Mouse (Mus musculus): ENCODE results near the gene C530008M17Rik. TPM values are rescaled to one million over a fixed set of nuclear protein-coding genes. Genes with fewer than 3 reads are reported as not detected.

C530008M17Rik gene
- 1 to 10 TPM in 1 of 2 experiments, under 1 TPM in 1; 0.97 to 2.4 TPM for total RNA-seq (2021)
- long read RNA-seq, experiment 1, result 0 reads
- long read RNA-seq, experiment 2, partial matches to known transcripts, result 1 of 1 reads
- long read RNA-seq, experiment 2, other reads (novel, unspliced or antisense), result 0 of 1 reads

- intact Hi-C loops (cut with DNase I), result loop anchor here (5.0 to 10.0 kb wide), 2 partner anchors 109 to 186 kb away; no protein-coding TSS in a partner anchor
- DNase-seq, result no peak
Observed at GRCm38 (mm10) chr5:76656212-76656611, at the start of gene C530008M17Rik. TSS of gene C530008M17Rik (plus strand) at chr5:76656512.

GRCm38 (mm10) chr5:76609702-76610370, 46.5 kb upstream of the C530008M17Rik start:
- no peak for DNase-seq
- intact Hi-C loops (cut with DNase I), result no loop called here

- intact Hi-C loops (cut with DNase I), result no loop called here
- no peak for DNase-seq
Observed at GRCm38 (mm10) chr5:76612867-76613499, 43.3 kb upstream of the C530008M17Rik start.

- intact Hi-C loops (cut with DNase I), result no loop called here
- DNase-seq, result no peak
Observed at GRCm38 (mm10) chr5:76615276-76615675, 41.0 kb upstream of the C530008M17Rik start.

- intact Hi-C loops (cut with DNase I), result no loop called here
- DNase-seq, result no peak
Observed at GRCm38 (mm10) chr5:76616196-76616747, 40.0 kb upstream of the C530008M17Rik start.

GRCm38 (mm10) chr5:76618750-76619149, 37.6 kb upstream of the C530008M17Rik start:
- DNase-seq, result no peak
- intact Hi-C loops (cut with DNase I), result no loop called here

- intact Hi-C loops (cut with DNase I), result no loop called here
- no peak for DNase-seq
Observed at GRCm38 (mm10) chr5:76623759-76624158, 32.6 kb upstream of the C530008M17Rik start.

- intact Hi-C loops (cut with DNase I), result no loop called here
- DNase-seq, result no peak
Observed at GRCm38 (mm10) chr5:76627770-76628169, 28.5 kb upstream of the C530008M17Rik start.

- intact Hi-C loops (cut with DNase I), result no loop called here
- DNase-seq, result no peak
Observed at GRCm38 (mm10) chr5:76634012-76634411, 22.3 kb upstream of the C530008M17Rik start.

- intact Hi-C loops (cut with DNase I), result no loop called here
- no peak for DNase-seq
Observed at GRCm38 (mm10) chr5:76635592-76635991, 20.7 kb upstream of the C530008M17Rik start.

- intact Hi-C loops (cut with DNase I), result no loop called here
- DNase-seq, result no peak
Observed at GRCm38 (mm10) chr5:76642076-76642475, 14.2 kb upstream of the C530008M17Rik start.

GRCm38 (mm10) chr5:76644234-76644633, 12.1 kb upstream of the C530008M17Rik start:
- intact Hi-C loops (cut with DNase I), result no loop called here
- no peak for DNase-seq

GRCm38 (mm10) chr5:76645091-76645868, 11.0 kb upstream of the C530008M17Rik start:
- intact Hi-C loops (cut with DNase I), result no loop called here
- no peak for DNase-seq

- DNase-seq, result no peak
- intact Hi-C loops (cut with DNase I), result loop anchor here (10.0 kb wide), 1 partner anchor 115 kb away; no protein-coding TSS in a partner anchor
Observed at GRCm38 (mm10) chr5:76649897-76650296, 6.4 kb upstream of the C530008M17Rik start.

GRCm38 (mm10) chr5:76651151-76651725, 5.1 kb upstream of the C530008M17Rik start:
- no peak for DNase-seq
- intact Hi-C loops (cut with DNase I), result loop anchor here (10.0 kb wide), 1 partner anchor 114 kb away; no protein-coding TSS in a partner anchor

GRCm38 (mm10) chr5:76657245-76658083, 1.2 kb downstream of the C530008M17Rik start:
- peak in 1 of 2 experiments; percentile 20 for DNase-seq
- intact Hi-C loops (cut with DNase I), result loop anchor here (5.0 to 10.0 kb wide), 2 partner anchors 107 to 185 kb away; no protein-coding TSS in a partner anchor

GRCm38 (mm10) chr5:76658084-76658934, 2.0 kb downstream of the C530008M17Rik start:
- intact Hi-C loops (cut with DNase I), result loop anchor here (5.0 to 10.0 kb wide), 2 partner anchors 106 to 184 kb away; no protein-coding TSS in a partner anchor
- no peak for DNase-seq
